Mouse (Mus musculus) lung, postnatal 0 days (tissue): ENCODE measurements around the gene Foxp4.

ENCODE experiments used
- CTCF ChIP-seq: IDR thresholded peaks from 2 replicates; pipeline ENCODE4 v1.5.1; 2016; ENCODE audit warnings: antibody characterized with exemption, mild to moderate bottlenecking
- EP300 ChIP-seq: IDR thresholded peaks from 2 replicates; pipeline ENCODE4 v1.6.1; 2016; ENCODE audit warnings: antibody characterized with exemption, mild to moderate bottlenecking, control low read depth

DNA sequence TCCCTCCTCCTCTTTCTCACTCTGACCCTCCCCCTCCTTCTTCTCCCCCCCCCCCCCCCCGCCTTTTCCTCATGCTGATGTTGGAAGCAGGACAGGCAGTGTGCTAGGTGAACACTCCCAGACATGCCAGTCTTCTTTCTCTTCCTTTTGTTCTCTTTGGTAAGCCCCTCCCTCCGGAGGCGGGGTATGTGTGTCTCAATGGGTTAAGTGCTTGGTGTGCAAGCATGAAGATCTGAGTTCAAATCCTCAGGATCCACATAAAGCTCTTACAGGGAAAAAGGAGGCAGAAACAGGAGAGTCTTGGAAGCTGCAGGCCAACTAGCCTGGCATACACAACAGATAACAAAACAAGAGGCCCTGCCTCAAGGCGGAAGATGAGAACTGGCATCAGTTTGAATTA, 71.1 kb downstream of the Foxp4 start:
- no peak for TF ChIP-seq CTCF
- no peak for TF ChIP-seq EP300
